28 mouse cellular contexts compared by ENCODE assay signal in genomic region chr7:123849220-123849619, GRCm38 (mm10).
"Had no signal": no experiment of that assay in that cellular context is flagged by ENCODE, and none has a peak within 500 bp of the region (broad histone marks: within the 10 kb centered on the region; RNA-seq: fewer than 3 reads in every experiment).

No protein-coding gene starts in this region.

- DNase-seq: gastrocnemius, adult 2 months; gastrocnemius, postnatal 10 days; gastrocnemius, postnatal 25 days; heart, adult 2 months; heart, postnatal 14 days; heart, postnatal 36 days; kidney, adult 11 months; kidney, adult 2 months; kidney, adult 9 months; kidney, postnatal 14 days; kidney, postnatal 4 days; layer of hippocampus, adult 9-11 months; layer of hippocampus, postnatal 36 days; left cerebral cortex, postnatal 4 days; lung, adult 18-20 months had no signal

- H3K27me3 ChIP-seq: heart, embryonic 13.5 days; heart, embryonic 15.5 days; hindbrain, embryonic 13.5 days; hindbrain, embryonic 15.5 days; kidney, embryonic 15.5 days; limb, embryonic 15.5 days; liver, embryonic 12.5 days had no signal

- H3K9ac ChIP-seq: heart, embryonic 13.5 days; heart, embryonic 15.5 days; hindbrain, embryonic 13.5 days; hindbrain, embryonic 15.5 days; kidney, embryonic 15.5 days; limb, embryonic 15.5 days; liver, embryonic 12.5 days; liver, embryonic 14.5 days had no signal

- H3K27ac ChIP-seq: gastrocnemius, adult 2 months; heart, adult 2 months; heart, embryonic 13.5 days; heart, embryonic 15.5 days; hindbrain, embryonic 13.5 days; hindbrain, embryonic 15.5 days; hindbrain, postnatal 0 days; kidney, embryonic 15.5 days; kidney, postnatal 0 days; layer of hippocampus, adult 2 months; limb, embryonic 15.5 days; liver, embryonic 12.5 days; liver, embryonic 14.5 days had no signal

- H3K4me2 ChIP-seq: heart, embryonic 11.5 days; heart, embryonic 13.5 days; heart, embryonic 15.5 days; hindbrain, embryonic 13.5 days; hindbrain, embryonic 15.5 days; kidney, embryonic 15.5 days; limb, embryonic 15.5 days; liver, embryonic 12.5 days had no signal

- H3K9me3 ChIP-seq: heart, embryonic 13.5 days; heart, embryonic 15.5 days; hindbrain, embryonic 13.5 days; hindbrain, embryonic 15.5 days; kidney, embryonic 15.5 days; limb, embryonic 15.5 days had no signal

- H3K4me3 ChIP-seq: gastrocnemius, adult 2 months; heart, adult 2 months; heart, embryonic 13.5 days; heart, embryonic 15.5 days; hindbrain, embryonic 13.5 days; hindbrain, embryonic 15.5 days; kidney, embryonic 15.5 days; layer of hippocampus, adult 2 months; limb, embryonic 15.5 days; liver, embryonic 12.5 days had no signal

- H3K4me1 ChIP-seq: heart, embryonic 13.5 days; heart, embryonic 15.5 days; kidney, embryonic 15.5 days; limb, embryonic 15.5 days; liver, embryonic 12.5 days had no signal

- ATAC-seq: hindbrain, postnatal 0 days; intestine, embryonic 16.5 days; liver, embryonic 12.5 days had no signal

- H3K36me3 ChIP-seq: heart, embryonic 13.5 days; heart, embryonic 15.5 days; hindbrain, embryonic 13.5 days; hindbrain, embryonic 15.5 days; kidney, embryonic 15.5 days; limb, embryonic 15.5 days; liver, embryonic 12.5 days had no signal
